Mouse (Mus musculus): Measurements from ENCODE around the gene Arap2. TPM values are rescaled to one million over a fixed set of nuclear protein-coding genes. Genes with fewer than 3 reads are reported as not detected.

The Arap2 gene
- polyA plus RNA-seq (2012; rRNA removed; ENCODE audit: low replicate concordance): 2.4 and 6.4 TPM in 2 replicates

DNA sequence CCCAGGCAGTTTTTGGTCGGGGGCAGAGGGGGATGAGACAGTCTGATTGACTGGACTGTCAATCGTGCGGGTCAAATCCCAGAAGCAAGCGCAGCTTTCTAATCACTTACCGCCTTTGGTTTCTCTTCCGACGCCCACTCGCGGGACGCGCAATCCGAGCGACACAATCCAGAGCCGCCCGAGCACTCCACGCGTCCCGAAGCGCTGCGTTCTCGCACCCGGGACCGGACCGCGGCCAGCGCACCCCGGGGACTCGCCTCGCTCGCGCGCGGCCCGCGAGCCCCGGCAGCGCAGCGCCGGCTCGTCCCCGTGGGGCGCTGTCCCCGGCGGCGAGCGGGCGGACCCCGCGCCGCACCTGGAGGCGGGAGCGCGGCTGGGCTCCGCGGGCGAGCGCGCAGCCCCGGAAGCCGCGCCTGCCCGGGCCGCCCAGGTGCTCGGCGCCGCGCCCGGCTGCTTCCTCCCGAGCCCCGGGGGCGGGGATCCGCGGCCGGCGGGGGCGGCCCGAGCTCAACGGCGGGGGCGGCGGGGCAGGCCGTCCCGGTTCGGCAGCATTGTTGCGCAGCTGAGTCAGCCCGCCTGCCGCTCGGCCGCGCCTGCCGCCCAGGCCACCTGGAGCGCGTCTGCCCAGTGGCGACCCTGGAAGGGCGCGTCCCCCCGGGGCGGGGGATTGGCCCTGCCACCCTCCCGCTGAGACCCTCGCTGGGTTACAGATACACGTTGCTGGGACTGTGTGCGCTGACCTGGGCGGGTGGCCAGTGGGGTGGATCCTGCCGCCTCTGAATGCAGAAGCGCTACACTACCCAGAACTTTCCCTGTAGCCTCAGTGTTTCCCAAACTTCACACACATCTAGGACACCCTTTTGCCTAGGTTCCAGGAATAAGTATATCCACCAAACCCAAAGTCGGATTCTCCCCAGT lies at the start of gene Arap2:
Gene Arap2, minus strand, starts transcription at position 376 of the 918 bp plus-strand sequence.

GRCm38 (mm10) chr5:62813402-62814071 lies 47.6 kb upstream of the Arap2 start, which contains the start of gene Dthd1:
Gene Dthd1, plus strand, starts transcription at chr5:62813823.

Other genes with a start within 250 kb of the Arap2 start
- gene Dthd1, start 47.7 kb upstream of the Arap2 start, polyA plus RNA-seq (2012; rRNA removed; ENCODE audit: low replicate concordance): not detected in 2 replicates